Mouse (Mus musculus) forebrain, embryonic 13.5 days (tissue): Measurements from ENCODE around the gene Myadm. TPM values are rescaled to one million over a fixed set of nuclear protein-coding genes. Genes with fewer than 3 reads are reported as not detected.

Experiments used
- ATAC-seq: fragments of 200-750 bp; cut with Nextera tagmentation; 2 replicates; pipeline ENCODE4 v1.8.0; 2017
- H3K27ac ChIP-seq: fragments of 300-500 bp; sonication (generic); 2 replicates; pipeline ENCODE4 v1.5.1; 2015; ENCODE audit warnings: inconsistent platforms, mild to moderate bottlenecking, moderate library complexity
- H3K27me3 ChIP-seq: fragments of 300-500 bp; sonication (generic); 2 replicates; pipeline ENCODE4 v1.6.1; 2015; ENCODE audit warnings: mild to moderate bottlenecking, inconsistent platforms
- H3K36me3 ChIP-seq: fragments of 300-500 bp; sonication (generic); 2 replicates; pipeline ENCODE4 v1.6.1; 2015; ENCODE audit warnings: mild to moderate bottlenecking, inconsistent platforms; ENCODE audit not compliant: poor library complexity, severe bottlenecking
- H3K4me1 ChIP-seq: fragments of 300-500 bp; sonication (generic); 2 replicates; pipeline ENCODE4 v1.6.1; 2015; ENCODE audit warnings: inconsistent platforms
- H3K4me2 ChIP-seq: fragments of 300-500 bp; sonication (generic); 2 replicates; pipeline ENCODE4 v1.6.1; 2015; ENCODE audit warnings: inconsistent platforms, mild to moderate bottlenecking, moderate library complexity
- H3K4me3 ChIP-seq: fragments of 300-500 bp; sonication (generic); 2 replicates; pipeline ENCODE4 v1.5.1; 2015; ENCODE audit warnings: mild to moderate bottlenecking, inconsistent platforms
- H3K9ac ChIP-seq: fragments of 300-500 bp; sonication (generic); 2 replicates; pipeline ENCODE4 v1.6.1; 2015; ENCODE audit warnings: mild to moderate bottlenecking, inconsistent platforms
- H3K9me3 ChIP-seq: fragments of 300-500 bp; sonication (generic); replicated peaks from 2 replicates; pipeline ENCODE4 v1.6.1; 2016; ENCODE audit warnings: inconsistent platforms
- WGBS: fragments of 180-500 bp; shearing (Covaris S2); methylation state at CpG from one replicate; pipeline ENCODE4 v1.1.7; 2015; 5-methylcytosine and 5-hydroxymethylcytosine counted together
- polyA plus RNA-seq: library from polyadenylated mRNA; unstranded; fragments of >200 nt; fragmentation: Nextera tagmentation; extraction: Ambion mirVana; gene quantifications from 2 replicates; pipeline ENCODE4 v1.2.1, GENCODE M21; 2015

Myadm gene
- polyA plus RNA-seq, 1 experiment from 2014 or later: 14.6 TPM

GRCm38 (mm10) chr7:3303789-3304188 is 14.9 kb downstream of the Myadm start:
- no peaks in the 10 kb centered on the region for H3K36me3 ChIP-seq
- no peaks in the 10 kb centered on the region for H3K9me3 ChIP-seq
- no peak overlapping the region for H3K27ac ChIP-seq
- ATAC-seq: peak; percentile 31
- H3K4me3 ChIP-seq: peak overlapping the region; percentile 46
- H3K9ac ChIP-seq: peak overlapping the region; percentile 56
- WGBS: 2% methylated on average over 12 of the region's 12 CpGs
- peak overlapping the region; percentile 89 for H3K4me2 ChIP-seq
- H3K27me3 ChIP-seq: peaks cover 27% of the 10 kb centered on the region
- peaks cover 35% of the 10 kb centered on the region for H3K4me1 ChIP-seq

DNA sequence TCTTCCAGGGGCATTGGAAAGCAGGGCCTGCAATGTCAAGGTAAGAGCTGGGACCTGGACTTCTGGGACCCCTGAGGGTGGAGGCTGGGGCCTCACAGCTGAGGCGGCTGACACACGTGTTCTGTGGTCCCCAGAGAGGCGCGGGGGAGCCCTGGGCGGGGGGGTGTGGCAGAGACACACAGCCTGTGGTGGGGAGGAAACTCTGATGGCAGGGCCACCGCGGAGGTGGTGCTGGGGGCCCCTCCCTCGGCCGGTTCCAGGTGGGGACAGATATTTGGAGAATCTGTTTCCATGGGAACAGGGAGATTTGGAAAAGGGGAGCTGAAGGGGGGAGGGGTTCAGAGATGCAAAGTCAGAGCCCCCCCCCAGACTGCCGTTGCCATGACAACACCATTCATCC is 15.4 kb downstream of the Myadm start:
- no peaks in the 10 kb centered on the region for H3K36me3 ChIP-seq
- 2% methylated on average over 9 of the region's 10 CpGs for WGBS
- H3K4me1 ChIP-seq: peaks cover 35% of the 10 kb centered on the region
- peak; percentile 12; the same call in 1 of the 2 replicates for ATAC-seq
- H3K9me3 ChIP-seq: no peaks in the 10 kb centered on the region
- peak overlapping the region; percentile 46 for H3K4me3 ChIP-seq
- peak overlapping the region; percentile 89 for H3K4me2 ChIP-seq
- peak overlapping the region; percentile 56; the same call in 1 of the 2 replicates for H3K9ac ChIP-seq
- H3K27ac ChIP-seq: no peak overlapping the region
- H3K27me3 ChIP-seq: peaks cover 27% of the 10 kb centered on the region

DNA sequence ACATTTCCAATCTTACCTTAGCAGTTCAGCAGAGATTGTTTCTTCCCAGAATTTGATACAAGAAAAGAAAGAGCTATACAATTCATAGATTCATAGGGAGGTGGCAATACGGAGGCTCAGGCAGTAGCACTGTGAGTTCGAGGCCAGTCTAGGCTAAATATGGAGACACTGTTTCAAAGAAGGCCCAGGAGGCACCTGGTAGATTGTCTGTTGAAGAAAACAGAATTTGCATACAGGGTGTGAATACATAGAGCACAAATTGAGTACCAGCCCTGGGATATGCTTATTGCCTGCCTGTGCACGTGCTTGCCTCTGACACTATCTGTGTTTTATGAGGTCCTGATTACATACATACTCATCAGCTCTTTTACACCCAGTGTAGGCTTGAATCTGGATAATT is 17.5 kb downstream of the Myadm start:
- H3K4me1 ChIP-seq: peaks cover 35% of the 10 kb centered on the region
- H3K9ac ChIP-seq: no peak overlapping the region
- ATAC-seq: no peak
- H3K36me3 ChIP-seq: no peaks in the 10 kb centered on the region
- 74% methylated on average over 3 of the region's 3 CpGs for WGBS
- peaks cover 15% of the 10 kb centered on the region for H3K27me3 ChIP-seq
- no peak overlapping the region for H3K4me3 ChIP-seq
- no peak overlapping the region for H3K4me2 ChIP-seq
- H3K27ac ChIP-seq: no peak overlapping the region
- 0 out of 2 replicates have a peak, but pooled peaks cover 7% of the 10 kb centered on the region for H3K9me3 ChIP-seq

GRCm38 (mm10) chr7:3308646-3309045 is 19.8 kb downstream of the Myadm start:
- Histone ChIP-seq H3K27ac (no peak overlapping the region), H3K4me2 (no peak overlapping the region), H3K9ac (no peak overlapping the region), H3K36me3 (no peaks in the 10 kb centered on the region), H3K9me3 (0 out of 2 replicates have a peak, but pooled peaks cover 7% of the 10 kb centered on the region), H3K4me3 (no peak overlapping the region), H3K27me3 (0 out of 2 replicates have a peak, but pooled peaks cover under 1% of the 10 kb centered on the region), H3K4me1 (peaks cover 16% of the 10 kb centered on the region)
- no peak for ATAC-seq
- WGBS: 73% methylated on average over 4 of the region's 4 CpGs

GRCm38 (mm10) chr7:3310233-3310632 is 21.4 kb downstream of the Myadm start:
- Histone ChIP-seq H3K27me3 (no peaks in the 10 kb centered on the region), H3K9me3 (0 out of 2 replicates have a peak, but pooled peaks cover 7% of the 10 kb centered on the region), H3K27ac (no peak overlapping the region), H3K4me1 (no peaks in the 10 kb centered on the region), H3K36me3 (no peaks in the 10 kb centered on the region), H3K4me2 (no peak overlapping the region), H3K4me3 (no peak overlapping the region), H3K9ac (no peak overlapping the region)
- 98% methylated on average over 7 of the region's 7 CpGs for WGBS
- no peak for ATAC-seq

GRCm38 (mm10) chr7:3313571-3313970 is 24.7 kb downstream of the Myadm start:
- Histone ChIP-seq H3K27ac (no peak overlapping the region), H3K9me3 (0 out of 2 replicates have a peak, but pooled peaks cover 7% of the 10 kb centered on the region), H3K4me2 (no peak overlapping the region), H3K27me3 (no peaks in the 10 kb centered on the region), H3K9ac (no peak overlapping the region), H3K4me1 (no peaks in the 10 kb centered on the region), H3K36me3 (no peaks in the 10 kb centered on the region), H3K4me3 (no peak overlapping the region)
- 88% methylated on average over 8 of the region's 8 CpGs for WGBS
- ATAC-seq: no peak

DNA sequence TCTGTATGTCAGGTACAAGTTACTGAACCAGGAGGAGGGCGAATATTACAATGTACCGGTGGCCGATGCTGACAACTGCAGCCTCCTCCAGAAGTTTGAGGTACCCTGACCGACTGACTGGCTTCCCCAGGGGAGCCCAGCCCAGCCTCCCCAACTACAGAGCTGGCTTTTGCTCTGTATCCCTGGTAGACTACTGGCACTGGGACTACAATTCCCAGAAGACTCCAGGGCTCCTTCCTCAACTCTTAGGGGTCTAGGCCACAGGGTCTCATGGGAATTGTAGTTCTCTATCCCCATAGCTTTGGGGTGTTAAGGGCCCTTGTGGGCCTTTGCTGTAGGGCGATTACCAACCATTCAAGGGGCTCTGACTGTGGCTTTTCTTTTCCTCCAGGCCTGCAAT is 25.2 kb downstream of the Myadm start:
- Histone ChIP-seq H3K4me1 (no peaks in the 10 kb centered on the region), H3K9ac (no peak overlapping the region), H3K27me3 (no peaks in the 10 kb centered on the region), H3K27ac (no peak overlapping the region), H3K4me3 (no peak overlapping the region), H3K36me3 (no peaks in the 10 kb centered on the region), H3K9me3 (0 out of 2 replicates have a peak, but pooled peaks cover 7% of the 10 kb centered on the region), H3K4me2 (no peak overlapping the region)
- ATAC-seq: peak; percentile 83
- WGBS: 67% methylated on average over 5 of the region's 5 CpGs

- no peak overlapping the region for H3K9ac ChIP-seq
- ATAC-seq: no peak
- no peak overlapping the region for H3K4me2 ChIP-seq
- H3K27me3 ChIP-seq: no peaks in the 10 kb centered on the region
- no peaks in the 10 kb centered on the region for H3K4me1 ChIP-seq
- no peaks in the 10 kb centered on the region for H3K36me3 ChIP-seq
- no peak overlapping the region for H3K27ac ChIP-seq
- 50% methylated on average over 4 of the region's 4 CpGs for WGBS
- no peaks in the 10 kb centered on the region for H3K9me3 ChIP-seq
- H3K4me3 ChIP-seq: no peak overlapping the region
Observed at GRCm38 (mm10) chr7:3317704-3318103, 28.8 kb downstream of the Myadm start.

DNA sequence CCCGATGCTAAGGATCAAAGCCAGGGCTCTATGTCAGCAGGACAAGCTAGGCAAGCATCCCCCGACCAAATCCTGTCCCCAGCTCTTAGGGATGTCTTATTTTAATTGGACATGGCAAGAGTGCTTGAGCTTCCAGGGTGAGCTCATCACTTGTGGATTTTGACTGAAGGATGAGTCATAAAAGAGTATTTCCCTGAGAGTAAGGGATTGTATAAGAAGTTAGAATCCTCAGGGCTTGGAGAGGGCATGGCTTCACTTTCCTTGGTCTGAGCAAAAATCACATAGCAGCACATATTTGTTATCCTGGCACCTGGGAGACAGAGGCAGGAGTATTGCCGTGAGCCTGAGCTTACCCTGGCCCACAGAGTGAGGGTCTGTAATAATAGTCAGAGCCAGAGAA is 32.0 kb downstream of the Myadm start:
- no peaks in the 10 kb centered on the region for H3K27me3 ChIP-seq
- 73% methylated on average over 3 of the region's 3 CpGs for WGBS
- H3K36me3 ChIP-seq: no peaks in the 10 kb centered on the region
- ATAC-seq: no peak
- H3K9ac ChIP-seq: no peak overlapping the region
- no peak overlapping the region for H3K27ac ChIP-seq
- no peaks in the 10 kb centered on the region for H3K4me1 ChIP-seq
- H3K4me2 ChIP-seq: no peak overlapping the region
- H3K9me3 ChIP-seq: no peaks in the 10 kb centered on the region
- no peak overlapping the region for H3K4me3 ChIP-seq

DNA sequence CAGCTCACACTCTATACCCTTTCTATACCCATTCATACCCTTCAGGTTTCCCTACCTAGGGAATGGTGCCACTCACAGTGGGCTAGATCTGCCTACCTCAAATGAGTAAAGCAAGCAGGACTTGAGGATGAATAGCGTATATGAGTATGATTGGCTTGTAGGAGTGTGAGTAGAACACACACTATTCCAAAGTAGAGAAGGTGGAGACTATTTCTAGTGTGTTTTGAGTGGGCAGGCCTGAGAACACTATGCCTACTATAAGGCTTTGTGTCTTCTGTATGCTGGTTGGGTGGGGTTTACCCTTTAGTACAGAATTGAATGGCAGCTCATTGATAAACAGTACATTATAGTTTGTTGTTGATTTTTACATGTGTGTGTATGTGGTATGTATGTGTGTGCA is 34.9 kb downstream of the Myadm start:
- Histone ChIP-seq H3K36me3 (no peaks in the 10 kb centered on the region), H3K4me1 (no peaks in the 10 kb centered on the region), H3K4me3 (no peak overlapping the region), H3K9ac (no peak overlapping the region), H3K27me3 (no peaks in the 10 kb centered on the region), H3K9me3 (no peaks in the 10 kb centered on the region), H3K27ac (no peak overlapping the region), H3K4me2 (no peak overlapping the region)
- no peak for ATAC-seq
- 90% methylated on average over 1 of the region's 1 CpGs for WGBS

DNA sequence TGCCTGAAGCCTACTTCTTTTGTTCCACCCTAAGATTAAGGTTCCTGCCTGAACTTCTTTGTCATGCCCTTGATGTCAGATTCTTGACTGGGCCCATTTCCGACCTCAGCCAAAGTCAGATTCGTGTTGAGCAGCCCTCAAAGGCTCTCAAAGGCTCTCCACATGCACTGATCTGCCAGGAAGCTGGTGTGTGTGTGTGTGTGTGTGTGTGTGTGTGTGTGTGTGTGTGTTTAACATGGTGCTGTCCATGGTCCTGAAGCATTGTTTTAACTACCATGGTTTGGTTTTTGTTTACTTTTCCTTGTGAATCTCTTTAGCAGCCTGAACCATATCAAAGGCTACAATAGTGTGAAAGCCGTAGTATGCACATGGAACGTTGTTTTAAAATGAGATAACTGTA is 39.1 kb downstream of the Myadm start:
- H3K27me3 ChIP-seq: 0 out of 2 replicates have a peak, but pooled peaks cover 9% of the 10 kb centered on the region
- H3K9ac ChIP-seq: no peak overlapping the region
- WGBS: 81% methylated on average over 4 of the region's 4 CpGs
- no peaks in the 10 kb centered on the region for H3K36me3 ChIP-seq
- no peak for ATAC-seq
- peaks cover 9% of the 10 kb centered on the region for H3K4me1 ChIP-seq
- H3K27ac ChIP-seq: no peak overlapping the region
- H3K9me3 ChIP-seq: no peaks in the 10 kb centered on the region
- H3K4me2 ChIP-seq: no peak overlapping the region
- H3K4me3 ChIP-seq: no peak overlapping the region

GRCm38 (mm10) chr7:3329776-3330546 is 41.1 kb downstream of the Myadm start:
- Histone ChIP-seq H3K27ac (no peak overlapping the region), H3K27me3 (0 out of 2 replicates have a peak, but pooled peaks cover 9% of the 10 kb centered on the region), H3K4me3 (peak overlapping the region; percentile 19; the same call in 1 of the 2 replicates), H3K4me2 (peak overlapping the region; percentile 49), H3K4me1 (peaks cover 21% of the 10 kb centered on the region), H3K9ac (no peak overlapping the region; the same call in 1 of the 2 replicates), H3K36me3 (no peaks in the 10 kb centered on the region), H3K9me3 (no peaks in the 10 kb centered on the region)
- ATAC-seq: 0 out of 2 replicates have a peak, but pooled peaks have one; percentile 12
- 23% methylated on average over 31 of the region's 31 CpGs for WGBS
